Mouse (Mus musculus) neural tube, embryonic 12.5 days (tissue): ENCODE data around the gene Art4. TPM values are rescaled to one million over a fixed set of nuclear protein-coding genes. Genes with fewer than 3 reads are reported as not detected.

Experiments
- ATAC-seq: fragments of 200-750 bp; cut with Nextera tagmentation; 2 replicates; pipeline ENCODE4 v1.8.0; 2017; ENCODE audit warnings: low read depth, mild to moderate bottlenecking, moderate TSS enrichment, moderate library complexity; ENCODE audit not compliant: low FRiP score
- H3K27ac ChIP-seq: fragments of 300-500 bp; sonication (generic); 2 replicates; pipeline ENCODE4 v1.5.1; 2016
- H3K27me3 ChIP-seq: fragments of 300-500 bp; sonication (generic); replicated peaks from 2 replicates; pipeline ENCODE4 v1.6.1; 2016; ENCODE audit warnings: mild to moderate bottlenecking
- H3K36me3 ChIP-seq: fragments of 300-500 bp; sonication (generic); 2 replicates; pipeline ENCODE4 v1.6.1; 2016; ENCODE audit warnings: mild to moderate bottlenecking
- H3K4me1 ChIP-seq: fragments of 300-500 bp; sonication (generic); 2 replicates; pipeline ENCODE4 v1.6.1; 2016
- H3K4me2 ChIP-seq: fragments of 300-500 bp; sonication (generic); replicated peaks from 2 replicates; pipeline ENCODE4 v1.6.1; 2016; ENCODE audit warnings: mild to moderate bottlenecking
- H3K4me3 ChIP-seq: fragments of 300-500 bp; sonication (generic); 2 replicates; pipeline ENCODE4 v1.5.1; 2016
- H3K9ac ChIP-seq: fragments of 300-500 bp; sonication (generic); 2 replicates; pipeline ENCODE4 v1.6.1; 2016; ENCODE audit warnings: mild to moderate bottlenecking
- H3K9me3 ChIP-seq: fragments of 300-500 bp; sonication (generic); 2 replicates; pipeline ENCODE4 v1.6.1; 2016; ENCODE audit warnings: mild to moderate bottlenecking
- WGBS: fragments of 180-500 bp; shearing (Covaris S2); methylation state at CpG from one replicate; pipeline ENCODE4 v1.1.7; 2016; 5-methylcytosine and 5-hydroxymethylcytosine counted together
- polyA plus RNA-seq: library from polyadenylated mRNA; unstranded; fragments of >200 nt; fragmentation: Nextera tagmentation; extraction: Ambion mirVana; gene quantifications from 2 replicates; pipeline ENCODE4 v1.2.1, GENCODE M21; 2016

The Art4 gene
- polyA plus RNA-seq, 1 experiment from 2014 or later: 0.51 TPM

DNA sequence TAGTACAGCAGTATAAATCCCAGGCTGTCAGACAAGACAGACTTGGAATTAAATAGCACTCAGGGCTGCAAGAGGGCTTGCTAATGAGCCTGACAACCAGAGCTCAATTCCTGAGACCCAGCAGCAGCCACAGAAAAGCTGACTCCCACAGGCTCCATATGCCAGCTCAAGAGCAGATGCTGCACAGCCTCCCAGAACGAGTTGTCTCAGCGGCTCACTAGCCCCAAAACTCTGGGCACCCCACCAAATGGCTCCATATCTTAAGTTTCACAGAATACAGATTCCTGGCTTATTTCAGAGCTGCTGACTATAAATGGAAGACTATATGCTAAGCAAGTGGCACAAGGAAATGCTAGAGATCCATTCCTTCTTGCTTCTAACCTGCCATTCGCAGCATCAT, 40.0 kb downstream of the Art4 start:
- no peak overlapping the region for H3K4me3 ChIP-seq
- H3K36me3 ChIP-seq: peaks cover 91% of the 10 kb centered on the region
- WGBS: 94% methylated on average over 3 of the region's 3 CpGs
- H3K4me1 ChIP-seq: no peaks in the 10 kb centered on the region
- H3K27ac ChIP-seq: no peak overlapping the region
- H3K27me3 ChIP-seq: no peaks in the 10 kb centered on the region
- no peak overlapping the region for H3K4me2 ChIP-seq
- no peaks in the 10 kb centered on the region for H3K9me3 ChIP-seq
- no peak overlapping the region for H3K9ac ChIP-seq
- ATAC-seq: no peak

DNA sequence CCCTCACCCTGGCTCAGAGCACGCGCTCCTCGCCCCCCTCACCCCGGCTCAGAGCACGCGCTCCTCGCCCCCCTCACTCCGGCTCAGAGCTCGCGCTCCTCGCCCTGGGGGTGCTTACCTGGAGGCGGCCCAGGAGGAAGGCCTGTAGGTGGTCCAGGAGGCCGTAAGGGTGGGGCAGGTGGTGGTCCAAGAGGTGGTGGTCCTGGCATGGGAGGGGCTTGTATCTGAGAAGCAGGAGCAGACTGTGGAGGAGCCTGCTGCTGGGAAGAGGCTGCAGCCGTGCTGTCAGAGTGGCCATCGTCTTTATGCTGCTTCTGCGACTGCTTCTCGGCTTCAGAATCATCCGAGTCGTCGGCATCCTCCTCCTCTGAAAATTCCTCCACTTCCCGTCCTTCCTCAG, 40.7 kb downstream of the Art4 start:
- H3K36me3 ChIP-seq: peaks cover 90% of the 10 kb centered on the region
- WGBS: 93% methylated on average over 21 of the region's 21 CpGs

DNA sequence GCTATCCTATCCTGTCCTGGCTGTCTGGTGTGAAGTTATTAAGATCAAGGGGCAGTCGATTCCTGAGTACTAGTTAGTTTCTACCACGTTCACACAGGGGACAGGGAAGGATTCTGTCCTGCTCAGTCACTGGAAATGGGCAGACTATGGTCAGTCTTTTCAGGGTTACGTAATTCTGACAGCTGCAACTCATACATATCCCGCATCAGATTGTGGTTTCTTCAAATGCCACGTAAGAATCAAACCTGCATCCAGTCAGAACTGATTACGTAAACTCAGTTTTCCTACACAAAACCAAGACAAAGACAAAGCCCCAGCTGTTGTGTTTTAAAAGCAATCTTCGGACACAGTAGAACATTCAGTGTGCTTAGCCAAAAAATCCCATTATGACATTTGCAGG, 42.2 kb downstream of the Art4 start:
- H3K9me3 ChIP-seq: no peaks in the 10 kb centered on the region
- no peak for ATAC-seq
- H3K9ac ChIP-seq: no peak overlapping the region
- WGBS: 97% methylated on average over 7 of the region's 7 CpGs
- no peaks in the 10 kb centered on the region for H3K27me3 ChIP-seq
- no peaks in the 10 kb centered on the region for H3K4me1 ChIP-seq
- H3K4me2 ChIP-seq: no peak overlapping the region
- no peak overlapping the region for H3K4me3 ChIP-seq
- no peak overlapping the region for H3K27ac ChIP-seq
- H3K36me3 ChIP-seq: peaks cover 76% of the 10 kb centered on the region

More for the DNA sequence above, 40.7 kb downstream of the Art4 start:
- Histone ChIP-seq H3K27ac (no peak overlapping the region), H3K9ac (no peak overlapping the region), H3K27me3 (no peaks in the 10 kb centered on the region), H3K4me3 (no peak overlapping the region), H3K4me2 (no peak overlapping the region), H3K9me3 (no peaks in the 10 kb centered on the region), H3K4me1 (no peaks in the 10 kb centered on the region)
- no peak for ATAC-seq

DNA sequence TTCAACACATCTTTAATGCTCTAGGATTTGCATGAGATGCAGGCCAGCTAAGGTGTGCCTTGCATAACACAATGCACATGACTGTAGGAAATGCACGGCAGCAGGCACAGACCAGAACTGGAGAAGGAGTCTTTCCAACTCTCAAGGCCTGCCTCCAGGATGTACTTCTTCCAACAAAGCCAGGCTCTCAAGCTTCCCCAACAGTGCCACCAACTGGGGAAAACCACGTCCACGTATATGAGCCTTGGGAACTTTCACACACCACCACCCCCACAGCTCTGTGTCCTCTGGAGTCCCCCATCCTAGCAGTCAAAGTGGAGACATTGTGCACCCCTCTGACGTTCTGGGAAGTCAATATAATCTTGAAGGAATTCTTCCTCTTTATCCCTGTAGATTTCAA, 44.4 kb downstream of the Art4 start:
- WGBS: 46% methylated on average over 4 of the region's 4 CpGs

DNA sequence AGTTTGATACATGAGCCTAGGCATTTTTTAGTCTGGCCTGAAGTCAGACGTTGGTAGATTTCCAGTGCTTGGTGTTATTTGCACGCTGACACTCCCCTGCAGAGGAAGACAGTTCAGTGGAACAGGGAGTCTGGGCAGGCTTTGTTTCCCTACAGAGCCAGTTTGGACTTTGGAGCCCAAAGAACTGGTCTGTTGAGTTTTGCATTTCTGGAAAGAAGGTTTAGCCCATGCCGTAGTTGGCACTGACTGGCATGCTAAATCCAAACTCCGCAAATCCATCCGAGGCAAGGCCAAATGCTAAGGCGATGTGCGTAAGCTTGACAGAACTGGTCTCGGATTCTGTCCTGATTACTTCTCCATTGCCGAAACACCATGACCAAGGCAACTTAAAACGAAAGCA, 46.3 kb downstream of the Art4 start:
- peaks cover 38% of the 10 kb centered on the region for H3K36me3 ChIP-seq
- WGBS: 90% methylated on average over 10 of the region's 10 CpGs

More for the DNA sequence above, 44.4 kb downstream of the Art4 start:
- Histone ChIP-seq H3K9me3 (no peaks in the 10 kb centered on the region), H3K4me1 (peaks cover 10% of the 10 kb centered on the region), H3K9ac (no peak overlapping the region), H3K4me3 (no peak overlapping the region), H3K36me3 (peaks cover 56% of the 10 kb centered on the region), H3K27ac (no peak overlapping the region), H3K4me2 (no peak overlapping the region), H3K27me3 (no peaks in the 10 kb centered on the region)
- ATAC-seq: no peak

DNA sequence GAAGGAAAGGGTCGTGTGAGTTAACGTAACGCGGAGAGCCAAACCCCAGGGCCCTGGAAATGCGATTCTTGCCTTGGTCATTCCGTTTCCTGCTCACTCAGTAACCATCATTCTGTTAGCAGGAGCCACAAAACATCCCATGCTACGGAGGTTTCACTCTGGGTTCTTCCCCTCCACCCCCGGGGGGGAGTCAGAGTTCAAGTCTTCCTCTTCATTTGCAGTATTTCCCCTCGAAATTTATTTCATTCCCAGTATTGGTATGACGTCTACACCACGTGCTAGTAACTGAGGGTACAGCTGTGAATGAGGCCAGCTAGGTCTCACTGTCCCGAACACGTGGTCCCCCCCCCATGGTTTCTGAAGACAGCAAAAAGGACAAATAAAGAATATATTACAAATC, 47.9 kb downstream of the Art4 start:
- Histone ChIP-seq H3K4me1 (peaks cover 14% of the 10 kb centered on the region), H3K27ac (no peak overlapping the region), H3K9ac (no peak overlapping the region), H3K27me3 (no peaks in the 10 kb centered on the region), H3K4me3 (no peak overlapping the region), H3K9me3 (no peaks in the 10 kb centered on the region), H3K36me3 (peaks cover 25% of the 10 kb centered on the region), H3K4me2 (peak overlapping the region; percentile 93)
- no peak for ATAC-seq
- 82% methylated on average over 13 of the region's 13 CpGs for WGBS

More for the DNA sequence above, 46.3 kb downstream of the Art4 start:
- H3K9me3 ChIP-seq: no peaks in the 10 kb centered on the region
- H3K4me3 ChIP-seq: no peak overlapping the region
- H3K4me2 ChIP-seq: no peak overlapping the region
- H3K9ac ChIP-seq: no peak overlapping the region
- H3K27ac ChIP-seq: no peak overlapping the region
- H3K27me3 ChIP-seq: no peaks in the 10 kb centered on the region
- no peak for ATAC-seq
- H3K4me1 ChIP-seq: peaks cover 10% of the 10 kb centered on the region

DNA sequence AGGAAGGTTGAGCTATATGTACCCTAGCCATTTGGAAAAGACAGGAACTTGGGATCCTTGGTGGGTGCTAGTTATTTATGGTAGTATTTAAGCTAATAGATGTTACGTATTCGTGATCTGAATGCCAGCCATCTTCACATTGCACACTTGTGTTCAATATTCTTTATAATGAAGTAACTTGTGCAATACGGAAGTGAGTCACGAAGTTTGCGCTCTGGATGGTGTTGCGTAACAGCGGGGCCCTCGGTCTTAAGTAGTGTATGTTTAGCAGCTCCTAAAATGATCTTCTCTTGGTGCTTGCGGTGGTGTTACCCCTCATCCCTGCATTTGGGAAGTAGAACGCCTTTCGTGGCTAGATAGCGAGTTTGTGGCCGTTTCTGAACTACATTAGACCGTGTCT, 48.5 kb downstream of the Art4 start:
- peak overlapping the region; percentile 93 for H3K4me2 ChIP-seq
- H3K36me3 ChIP-seq: peaks cover 19% of the 10 kb centered on the region
- H3K27ac ChIP-seq: no peak overlapping the region
- ATAC-seq: no peak
- peak overlapping the region; percentile 86 for H3K4me3 ChIP-seq
- peaks cover 14% of the 10 kb centered on the region for H3K4me1 ChIP-seq
- H3K9me3 ChIP-seq: no peaks in the 10 kb centered on the region
- WGBS: 41% methylated on average over 14 of the region's 14 CpGs
- no peaks in the 10 kb centered on the region for H3K27me3 ChIP-seq
- H3K9ac ChIP-seq: peak overlapping the region; percentile 73

DNA sequence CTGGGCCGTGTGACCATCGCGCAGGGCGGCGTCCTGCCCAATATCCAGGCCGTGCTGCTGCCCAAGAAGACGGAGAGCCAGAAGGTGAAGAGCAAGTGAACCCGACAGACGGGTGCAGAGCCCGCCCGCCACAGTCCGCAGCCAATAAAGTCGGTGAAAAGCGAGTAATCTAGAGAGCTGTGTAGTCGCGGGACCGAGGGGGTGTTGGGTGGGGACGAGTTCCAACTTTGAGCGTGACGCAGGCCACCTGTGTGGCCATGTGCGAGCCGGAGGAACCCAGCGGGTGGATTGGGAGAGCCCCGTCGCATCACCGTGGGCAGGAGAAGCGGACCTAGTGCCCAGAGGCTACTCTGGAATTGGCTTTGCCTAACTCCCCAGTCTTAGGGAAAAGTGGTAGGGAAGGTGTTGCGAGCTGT, 48.9 kb downstream of the Art4 start:
- Histone ChIP-seq H3K9me3 (no peaks in the 10 kb centered on the region), H3K4me1 (peaks cover 14% of the 10 kb centered on the region), H3K4me3 (peak overlapping the region; percentile 86), H3K36me3 (peaks cover 15% of the 10 kb centered on the region), H3K27ac (no peak overlapping the region), H3K4me2 (peak overlapping the region; percentile 93), H3K9ac (peak overlapping the region; percentile 73), H3K27me3 (no peaks in the 10 kb centered on the region)
- under 1% methylated on average over 28 of the region's 28 CpGs for whole genome bisulfite sequencing
- ATAC-seq: peak; percentile 11

DNA sequence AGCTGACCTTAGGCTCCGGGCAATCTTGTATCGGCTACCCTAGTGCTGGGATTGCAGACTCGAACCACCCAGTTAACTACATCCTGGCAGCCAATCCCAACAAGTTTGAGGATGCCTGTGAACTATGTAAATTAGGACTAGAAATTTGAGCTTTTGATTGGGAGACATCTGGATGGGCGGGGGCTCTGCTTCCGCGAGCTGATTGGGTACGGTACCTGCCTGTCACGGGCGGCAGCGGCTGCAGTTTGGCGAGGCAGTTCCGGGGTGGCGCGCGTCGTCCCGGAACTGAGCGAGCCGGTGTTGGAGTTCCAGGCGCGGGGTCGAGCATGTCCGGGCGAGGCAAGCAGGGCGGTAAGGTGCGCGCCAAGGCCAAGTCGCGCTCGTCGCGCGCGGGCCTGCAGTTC, 49.5 kb downstream of the Art4 start, which contains the start of gene H2afj:
TSS of gene H2afj (plus strand) at position 231 of the 404 bp plus-strand sequence.
- peak within 1 kb of the TSS; percentile 86 for H3K4me3 ChIP-seq
- peaks cover 19% of the 10 kb centered on the region for H3K4me1 ChIP-seq
- H3K36me3 ChIP-seq: peaks cover 11% of the 10 kb centered on the region
- peak; percentile 86 for ATAC-seq
- H3K4me2 ChIP-seq: peak within 1 kb of the TSS; percentile 93
- no peaks in the 10 kb centered on the region for H3K27me3 ChIP-seq
- peak within 1 kb of the TSS; percentile 73 for H3K9ac ChIP-seq
- WGBS: under 1% methylated on average over 34 of the region's 34 CpGs
- no peak within 1 kb of the TSS for H3K27ac ChIP-seq
- H3K9me3 ChIP-seq: no peaks in the 10 kb centered on the region

DNA sequence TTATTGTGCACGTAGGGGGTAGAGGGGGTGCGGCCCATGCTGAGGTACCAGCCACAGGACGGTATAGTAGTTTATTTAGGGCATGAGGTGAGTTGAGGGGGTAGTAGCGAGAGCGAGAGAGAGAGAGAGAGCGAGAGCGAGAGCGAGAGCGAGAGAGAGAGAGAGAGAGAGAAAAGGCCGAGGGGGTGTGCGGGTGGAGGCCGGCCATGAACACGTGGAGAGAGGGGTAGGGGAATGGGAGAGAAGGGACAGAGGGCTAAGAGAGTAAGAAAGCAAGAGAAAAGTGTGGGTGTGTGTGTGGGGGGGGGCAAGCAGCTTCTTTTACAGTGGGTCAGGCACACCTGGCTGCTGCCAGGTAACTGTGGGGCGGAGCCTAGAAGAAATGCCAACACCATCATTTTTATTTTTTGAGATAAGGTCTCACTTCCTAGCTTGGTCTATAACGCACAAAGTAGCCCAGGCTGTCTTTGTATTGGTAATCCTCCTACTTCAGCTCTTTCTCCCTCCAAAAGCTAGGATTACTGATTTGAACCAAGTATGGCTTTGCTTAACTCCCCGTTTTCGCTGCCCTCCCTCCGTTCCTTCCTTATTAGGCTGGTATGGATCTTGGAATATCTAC, 50.0 kb downstream of the Art4 start:
- Histone ChIP-seq H3K4me2 (peak overlapping the region; percentile 93), H3K9ac (peak overlapping the region; percentile 33; the same call in 1 of the 2 replicates), H3K4me1 (peaks cover 22% of the 10 kb centered on the region), H3K27ac (no peak overlapping the region), H3K9me3 (no peaks in the 10 kb centered on the region), H3K36me3 (peaks cover 7% of the 10 kb centered on the region; the same call in 1 of the 2 replicates), H3K4me3 (peak overlapping the region; percentile 86), H3K27me3 (no peaks in the 10 kb centered on the region)
- 37% methylated on average over 18 of the region's 18 CpGs for WGBS
- ATAC-seq: 0 out of 2 replicates have a peak, but pooled peaks have one; percentile 1

DNA sequence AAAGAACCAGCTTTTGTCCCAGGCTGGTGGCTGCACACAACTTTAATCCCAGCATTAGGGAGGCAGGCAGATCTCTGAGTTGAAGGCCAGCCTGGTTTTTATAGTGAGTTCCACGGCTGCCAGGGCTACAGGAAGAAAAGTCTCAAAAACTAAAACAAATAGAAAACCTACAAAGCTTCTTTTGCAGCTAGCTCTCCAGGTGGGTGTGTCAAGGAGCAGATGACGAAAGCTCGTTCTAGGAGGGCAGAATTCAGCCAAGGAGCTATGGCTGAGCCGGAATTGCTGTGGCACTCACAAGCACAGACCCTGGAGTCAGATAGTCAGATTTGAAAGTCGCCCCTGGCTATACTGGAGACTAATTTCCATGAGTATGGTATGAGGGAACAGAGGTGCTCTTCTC, 50.7 kb downstream of the Art4 start:
- Histone ChIP-seq H3K9ac (no peak overlapping the region), H3K36me3 (peaks cover under 1% of the 10 kb centered on the region; the same call in 1 of the 2 replicates), H3K4me3 (no peak overlapping the region), H3K27ac (no peak overlapping the region), H3K4me1 (peaks cover 22% of the 10 kb centered on the region), H3K4me2 (peak overlapping the region; percentile 93; the same call in 1 of the 2 replicates), H3K27me3 (no peaks in the 10 kb centered on the region), H3K9me3 (no peaks in the 10 kb centered on the region)
- 78% methylated on average over 5 of the region's 5 CpGs for WGBS
- ATAC-seq: no peak

DNA sequence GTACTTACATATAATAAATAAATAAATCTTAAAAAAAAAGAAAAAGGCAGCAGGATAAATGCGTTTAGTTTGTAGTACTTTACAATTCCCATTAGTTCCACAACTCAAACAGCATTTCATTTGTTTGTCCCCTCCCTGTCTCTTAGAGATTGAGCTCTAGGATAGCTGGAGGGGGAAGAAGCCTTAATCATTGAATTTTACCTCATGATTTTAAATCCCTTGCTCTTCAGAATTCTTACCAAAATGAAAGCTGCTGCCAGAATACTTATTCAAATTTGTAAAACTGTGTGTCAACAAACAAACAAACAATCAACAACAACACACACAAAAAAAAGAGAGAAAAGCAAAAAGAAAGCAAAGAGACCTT, 52.1 kb downstream of the Art4 start:
- H3K27ac ChIP-seq: no peak overlapping the region
- H3K9me3 ChIP-seq: no peaks in the 10 kb centered on the region
- no peak overlapping the region for H3K4me3 ChIP-seq
- WGBS: 90% methylated on average over 1 of the region's 1 CpGs
- H3K9ac ChIP-seq: no peak overlapping the region
- H3K36me3 ChIP-seq: no peaks in the 10 kb centered on the region
- H3K27me3 ChIP-seq: no peaks in the 10 kb centered on the region
- peaks cover 22% of the 10 kb centered on the region for H3K4me1 ChIP-seq
- H3K4me2 ChIP-seq: no peak overlapping the region
- ATAC-seq: no peak
